Mouse (Mus musculus): ENCODE data around the gene Irf5. TPM values are rescaled to one million over a fixed set of nuclear protein-coding genes. Genes with fewer than 3 reads are reported as not detected.

Gene Irf5
- total RNA-seq (2017): 154 and 179 TPM in 2 replicates

GRCm38 (mm10) chr6:29526281-29527251, at the start of gene Irf5:
Irf5 (plus strand) TSS chr6:29526625.
- ATAC-seq (ENCODE audit: extremely low read depth, insufficient number of reproducible peaks, low FRiP score, poor library complexity, severe bottlenecking): no peak

GRCm38 (mm10) chr6:29482691-29483090, 43.7 kb upstream of the Irf5 start:
- ATAC-seq (ENCODE audit: extremely low read depth, insufficient number of reproducible peaks, low FRiP score, poor library complexity, severe bottlenecking): no peak

GRCm38 (mm10) chr6:29484716-29485559, 41.5 kb upstream of the Irf5 start:
- ATAC-seq (ENCODE audit: extremely low read depth, insufficient number of reproducible peaks, low FRiP score, poor library complexity, severe bottlenecking): peak; percentile 42; the same call in 1 of the 2 replicates

GRCm38 (mm10) chr6:29485951-29486350, 40.5 kb upstream of the Irf5 start:
- no peak for ATAC-seq (ENCODE audit: extremely low read depth, insufficient number of reproducible peaks, low FRiP score, poor library complexity, severe bottlenecking)

GRCm38 (mm10) chr6:29494101-29494500, 32.3 kb upstream of the Irf5 start:
- ATAC-seq (ENCODE audit: extremely low read depth, insufficient number of reproducible peaks, low FRiP score, poor library complexity, severe bottlenecking): no peak

- no peak for ATAC-seq (ENCODE audit: extremely low read depth, insufficient number of reproducible peaks, low FRiP score, poor library complexity, severe bottlenecking)
Measured at GRCm38 (mm10) chr6:29496270-29496669, 30.2 kb upstream of the Irf5 start.

- no peak for ATAC-seq (ENCODE audit: extremely low read depth, insufficient number of reproducible peaks, low FRiP score, poor library complexity, severe bottlenecking)
Measured at GRCm38 (mm10) chr6:29497791-29498190, 28.6 kb upstream of the Irf5 start.

- ATAC-seq (ENCODE audit: extremely low read depth, insufficient number of reproducible peaks, low FRiP score, poor library complexity, severe bottlenecking): no peak
Measured at GRCm38 (mm10) chr6:29500177-29500576, 26.2 kb upstream of the Irf5 start.

GRCm38 (mm10) chr6:29500810-29501209, 25.6 kb upstream of the Irf5 start:
- ATAC-seq (ENCODE audit: extremely low read depth, insufficient number of reproducible peaks, low FRiP score, poor library complexity, severe bottlenecking): no peak

- no peak for ATAC-seq (ENCODE audit: extremely low read depth, insufficient number of reproducible peaks, low FRiP score, poor library complexity, severe bottlenecking)
Measured at GRCm38 (mm10) chr6:29501599-29501998, 24.8 kb upstream of the Irf5 start.

- no peak for ATAC-seq (ENCODE audit: extremely low read depth, insufficient number of reproducible peaks, low FRiP score, poor library complexity, severe bottlenecking)
Measured at GRCm38 (mm10) chr6:29505493-29505892, 20.9 kb upstream of the Irf5 start.

- ATAC-seq (ENCODE audit: extremely low read depth, insufficient number of reproducible peaks, low FRiP score, poor library complexity, severe bottlenecking): no peak
Measured at GRCm38 (mm10) chr6:29506834-29507233, 19.6 kb upstream of the Irf5 start.

GRCm38 (mm10) chr6:29507447-29508309, 18.7 kb upstream of the Irf5 start, which contains the start of gene Kcp:
Kcp (minus strand) TSS chr6:29507952.
- ATAC-seq (ENCODE audit: extremely low read depth, insufficient number of reproducible peaks, low FRiP score, poor library complexity, severe bottlenecking): no peak

GRCm38 (mm10) chr6:29509086-29509485, 17.3 kb upstream of the Irf5 start:
- ATAC-seq (ENCODE audit: extremely low read depth, insufficient number of reproducible peaks, low FRiP score, poor library complexity, severe bottlenecking): no peak

- ATAC-seq (ENCODE audit: extremely low read depth, insufficient number of reproducible peaks, low FRiP score, poor library complexity, severe bottlenecking): peak; percentile 36; the same call in 1 of the 2 replicates
Measured at GRCm38 (mm10) chr6:29513284-29513683, 13.1 kb upstream of the Irf5 start.

GRCm38 (mm10) chr6:29517139-29517538, 9.3 kb upstream of the Irf5 start:
- ATAC-seq (ENCODE audit: extremely low read depth, insufficient number of reproducible peaks, low FRiP score, poor library complexity, severe bottlenecking): peak; percentile 88

- no peak for ATAC-seq (ENCODE audit: extremely low read depth, insufficient number of reproducible peaks, low FRiP score, poor library complexity, severe bottlenecking)
Measured at GRCm38 (mm10) chr6:29522626-29523300, 3.7 kb upstream of the Irf5 start.
